Mouse (Mus musculus): ENCODE measurements around the gene Zfp422.
"Not testable (repeated sequence)": the region's sequence is repeated elsewhere in the genome, so short reads cannot be mapped to it uniquely, and the experiment has no call there.

The Zfp422 gene

DNA sequence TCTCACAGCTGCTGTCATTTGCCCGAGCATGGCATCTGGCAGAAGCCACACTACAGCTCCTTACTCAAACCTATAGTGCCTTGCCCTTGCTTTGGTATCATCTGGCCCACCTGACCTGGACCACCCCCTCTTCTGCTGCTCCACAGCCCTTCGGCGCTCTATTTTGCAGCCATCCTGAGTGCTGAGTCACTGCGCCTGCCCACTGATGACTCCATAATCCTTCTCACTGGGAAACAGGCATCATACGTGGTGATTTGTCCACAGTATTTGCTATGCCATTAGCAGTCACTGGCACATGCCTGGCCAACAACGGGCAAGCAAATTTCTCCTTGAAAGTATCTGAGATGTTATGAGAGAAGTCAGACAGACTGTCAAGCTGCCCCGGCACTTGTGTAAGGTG is 21.0 kb upstream of the Zfp422 start:
- DNase-seq (ENCODE audit: low read depth, low spot score) = no peak

DNA sequence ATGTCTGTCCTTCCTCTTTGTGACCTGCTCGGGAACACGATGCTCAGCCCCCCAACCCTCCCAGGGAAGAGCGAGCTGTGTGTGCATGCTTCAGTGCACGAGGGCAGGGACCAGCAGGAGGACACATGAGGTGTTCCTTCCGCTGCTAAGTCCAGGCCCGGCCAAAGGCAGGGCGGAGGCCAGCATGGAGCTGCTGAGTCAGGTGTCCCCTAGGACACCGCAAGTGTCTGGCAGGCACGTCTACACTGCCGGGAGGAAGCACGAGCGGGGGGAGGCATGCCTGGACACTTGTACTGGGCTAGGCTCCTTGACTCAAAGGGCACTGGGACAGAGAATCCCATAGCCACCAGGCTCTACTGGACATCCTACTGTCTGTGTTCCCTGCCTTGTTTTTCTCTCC is 19.0 kb upstream of the Zfp422 start:
- DNase-seq (ENCODE audit: low read depth, low spot score) = no peak

DNA sequence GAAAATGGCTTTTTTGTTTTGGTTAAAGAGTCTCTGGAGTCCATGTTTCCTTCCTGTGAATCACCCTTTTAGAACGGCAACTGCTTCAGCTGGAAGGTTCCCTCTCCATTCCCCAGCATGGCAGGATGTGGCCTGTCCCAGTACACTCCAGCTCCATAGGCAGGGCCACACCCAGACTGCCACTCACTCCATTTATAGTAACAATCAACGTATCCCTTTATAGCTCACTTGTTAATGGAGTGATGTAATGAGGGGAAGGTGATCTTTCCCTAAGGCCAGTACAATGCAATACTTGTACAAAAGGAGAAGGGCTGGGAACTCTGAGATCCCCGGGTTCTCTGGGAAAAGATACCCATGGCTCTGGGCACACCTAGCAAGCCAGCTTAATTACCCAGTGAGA is 15.5 kb upstream of the Zfp422 start:
- DNase-seq (ENCODE audit: low read depth, low spot score) = no peak

DNA sequence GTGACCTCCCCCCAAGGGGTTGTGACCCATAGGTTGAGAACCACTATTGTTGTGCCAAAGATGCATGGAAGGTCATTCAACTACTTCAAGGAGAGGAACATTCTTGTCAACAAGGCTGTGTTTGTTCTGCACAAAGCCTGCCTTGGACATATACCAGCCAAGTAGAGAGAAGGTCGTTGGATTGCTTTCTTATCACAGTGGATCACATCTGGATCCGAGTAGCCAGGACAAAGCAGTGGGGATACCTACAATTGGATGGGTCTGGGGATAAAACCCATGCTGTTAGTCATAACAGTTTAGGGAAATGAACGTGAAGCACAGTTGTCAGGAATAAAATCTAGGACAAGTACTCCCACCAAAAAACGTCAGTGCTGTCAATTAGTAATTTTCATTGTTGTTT is 15.1 kb upstream of the Zfp422 start:
- no peak for DNase-seq (ENCODE audit: low read depth, low spot score)

DNA sequence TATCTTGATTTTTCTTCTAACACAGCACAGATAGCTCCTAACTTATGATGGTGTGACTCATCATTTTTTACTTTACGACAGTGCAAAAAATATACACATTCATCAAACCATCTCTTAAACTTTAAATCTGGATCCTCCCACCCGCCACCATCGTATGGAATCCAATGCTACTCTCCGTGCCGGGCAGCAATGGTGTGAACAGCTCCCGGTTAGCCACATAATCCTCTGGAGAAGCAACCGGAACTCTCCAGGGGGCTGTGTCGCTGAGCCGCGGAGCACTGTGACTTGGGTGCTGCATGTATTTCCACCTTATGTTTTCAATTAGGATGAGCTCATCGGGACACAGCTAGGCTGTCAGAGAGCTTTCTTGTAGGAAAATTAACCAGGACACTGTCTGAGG is 14.1 kb upstream of the Zfp422 start:
- DNase-seq (ENCODE audit: low read depth, low spot score) = no peak

DNA sequence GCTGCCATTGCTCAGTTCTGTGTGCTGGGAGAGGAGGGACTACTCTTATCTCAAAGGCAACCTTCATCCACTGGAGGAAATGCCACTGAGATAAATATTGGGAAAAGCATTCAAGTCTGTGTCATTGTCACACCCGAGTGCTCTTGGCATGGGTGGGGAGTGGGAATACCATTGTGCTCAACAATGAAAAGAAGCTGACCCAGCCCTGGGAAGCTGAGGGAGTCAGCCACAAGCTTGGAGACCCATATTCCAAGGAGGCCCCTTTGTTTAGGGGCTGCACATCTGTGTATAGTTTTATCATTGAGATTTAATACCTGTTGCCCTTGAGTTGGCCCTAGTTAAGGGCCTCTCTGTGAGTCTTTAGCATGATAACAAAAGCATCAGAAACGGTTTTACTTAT is 10.9 kb upstream of the Zfp422 start:
- no peak for DNase-seq (ENCODE audit: low read depth, low spot score)

DNA sequence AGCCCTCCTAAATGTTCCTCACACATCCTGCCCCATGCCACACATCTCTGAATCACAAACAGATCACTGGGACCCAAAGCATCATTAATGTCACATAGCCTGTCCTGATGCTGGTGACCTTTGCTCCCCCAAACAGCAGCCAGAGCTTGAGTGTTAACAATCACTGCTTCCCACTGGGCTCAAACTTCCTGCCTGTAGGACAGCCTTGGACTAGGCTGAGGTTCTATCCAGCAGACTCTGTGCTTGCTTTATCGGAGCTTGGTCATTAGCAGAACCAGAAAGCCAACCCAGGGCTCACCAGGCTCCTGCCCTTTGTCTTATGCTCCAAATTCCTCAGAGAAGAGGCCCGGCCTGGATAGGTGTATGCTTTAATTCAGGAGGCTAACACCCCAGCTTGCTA is 10.1 kb upstream of the Zfp422 start:
- no peak for DNase-seq (ENCODE audit: low read depth, low spot score)

DNA sequence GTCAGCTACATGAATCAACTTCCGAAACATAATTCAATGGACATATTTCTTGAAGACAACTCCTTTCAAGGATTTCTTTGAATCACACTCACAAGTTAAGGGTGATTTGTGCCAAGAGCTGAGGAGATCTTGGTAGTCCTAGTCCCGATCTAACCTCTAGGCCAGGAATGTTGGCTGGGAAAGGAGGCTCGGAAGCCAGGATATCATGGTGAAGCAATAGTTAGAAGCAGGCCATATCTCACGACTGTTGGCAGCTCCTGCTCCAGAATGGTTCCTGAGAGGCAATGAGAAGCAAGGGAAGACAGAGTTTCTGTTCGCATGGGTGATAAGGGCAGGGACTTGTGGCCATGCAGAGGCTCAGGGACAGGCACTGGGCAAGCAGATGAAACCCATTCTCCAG is 8.7 kb upstream of the Zfp422 start:
- DNase-seq (ENCODE audit: low read depth, low spot score) = no peak

DNA sequence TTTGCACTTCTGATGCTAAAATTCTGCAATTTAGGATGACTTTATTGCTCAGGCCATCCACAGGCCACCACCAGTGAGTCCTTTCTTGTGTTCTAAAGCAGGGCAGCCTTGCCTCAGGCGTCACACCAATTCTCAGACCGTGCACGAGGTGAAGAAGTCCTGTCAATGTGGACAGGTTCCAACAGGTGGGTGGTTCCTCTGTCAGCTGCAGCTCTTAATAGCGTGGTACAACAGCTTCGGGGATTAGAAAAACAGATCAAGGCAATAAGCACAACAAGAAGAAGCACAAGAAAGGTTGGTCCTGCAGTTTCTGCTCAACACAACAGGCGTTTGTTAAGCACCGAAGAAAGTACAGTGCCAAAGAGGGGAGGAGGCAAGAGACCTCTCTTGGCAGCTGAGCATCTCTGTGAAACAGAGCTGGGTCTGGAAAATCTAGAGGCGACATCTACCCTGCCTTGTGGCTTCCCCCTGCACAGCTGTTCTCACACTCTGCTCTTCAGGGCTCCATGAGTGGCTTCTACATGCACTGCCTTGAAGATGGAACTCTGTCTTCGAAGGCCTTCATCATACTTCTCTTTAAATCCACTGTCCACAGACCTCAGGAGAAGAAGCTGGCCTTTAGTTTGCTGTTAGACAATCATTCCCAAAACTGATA is 7.9 kb upstream of the Zfp422 start:
- DNase-seq (ENCODE audit: low read depth, low spot score) = no peak

DNA sequence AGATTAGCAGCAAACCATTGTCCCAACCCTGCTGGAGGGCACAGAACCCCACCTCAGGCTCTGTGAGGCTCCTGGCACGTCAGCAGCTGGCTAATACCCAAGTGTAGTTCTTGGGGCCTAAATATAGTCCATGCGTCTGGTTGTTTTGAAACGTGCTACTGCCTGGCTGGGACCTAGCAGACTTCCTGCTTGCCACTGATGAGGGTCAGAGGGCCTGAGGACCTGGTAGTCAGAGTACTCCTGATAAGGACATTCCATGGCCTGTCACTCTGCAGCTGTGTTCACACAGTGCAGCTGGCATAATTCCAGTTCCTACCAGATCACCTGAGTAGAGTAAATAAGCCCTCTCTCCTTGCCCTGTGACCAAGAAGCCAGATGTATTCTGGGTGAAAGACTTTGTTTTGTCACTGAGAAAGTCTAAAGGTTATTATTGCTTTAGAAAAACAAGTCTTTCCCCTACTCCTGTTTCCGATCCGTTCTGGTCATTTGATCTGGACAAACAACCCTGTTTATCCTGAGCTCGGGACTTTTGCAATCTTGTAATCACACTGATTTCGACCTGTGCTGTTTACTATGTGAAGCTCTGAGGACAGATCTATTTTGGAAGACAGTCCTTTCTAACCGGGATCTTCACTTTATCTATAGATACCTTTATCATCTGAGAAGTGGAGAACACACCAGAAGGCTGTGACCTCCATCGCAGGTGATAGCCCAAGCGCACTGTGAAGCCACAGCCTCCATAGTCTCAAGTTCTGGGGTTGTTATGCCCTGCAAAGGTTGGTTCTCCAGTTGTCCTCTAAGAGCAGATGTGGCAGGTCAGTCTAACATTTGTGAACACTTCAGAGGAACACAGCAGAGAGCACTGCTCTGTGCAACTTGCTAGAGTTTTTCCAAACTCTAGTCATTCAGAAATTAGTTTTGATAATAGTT is 6.7 kb upstream of the Zfp422 start:
- DNase-seq (ENCODE audit: low read depth, low spot score) = no peak

DNA sequence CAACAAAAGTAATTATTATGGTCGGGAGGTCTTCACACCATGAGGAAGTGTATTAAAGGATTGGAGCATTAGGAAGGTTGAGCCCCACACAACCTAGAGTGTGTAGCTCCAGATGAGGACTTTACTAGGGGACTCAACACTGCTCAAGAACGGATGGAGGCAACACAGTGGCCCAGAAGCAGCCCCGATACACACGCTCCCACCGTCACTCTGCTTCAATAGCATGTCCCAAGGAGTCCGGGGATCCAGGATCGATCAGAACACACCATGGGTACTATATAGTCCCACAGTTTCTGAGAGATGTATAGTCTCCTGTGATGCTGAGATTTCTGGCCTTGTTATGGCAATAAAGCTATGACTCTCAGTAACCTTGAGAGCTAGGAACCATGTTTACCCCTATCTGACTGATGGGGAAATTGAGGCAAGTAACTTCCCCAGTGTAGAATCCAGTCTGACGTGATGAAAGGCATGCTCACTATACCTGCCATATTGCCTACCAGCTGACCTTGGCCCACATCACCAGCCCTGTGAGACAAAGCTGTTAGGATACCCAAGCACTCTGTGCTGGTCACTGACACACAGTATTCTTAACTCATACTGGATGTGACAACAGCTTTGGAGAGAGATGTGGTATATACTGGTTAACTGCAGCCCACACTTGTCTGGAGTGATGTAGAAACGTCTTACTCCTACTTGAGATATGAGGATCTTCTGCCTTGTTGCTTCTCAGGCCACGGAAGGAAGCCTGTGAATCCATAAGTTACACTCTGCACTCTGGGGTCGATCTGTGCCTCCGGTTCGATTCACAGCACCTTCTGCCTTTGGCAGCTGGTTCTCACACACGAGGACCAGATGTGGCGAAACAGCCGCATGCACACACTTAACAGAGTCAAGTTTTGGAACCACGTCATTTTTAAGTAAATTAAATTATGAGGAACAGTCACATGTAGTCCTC is 5.2 kb upstream of the Zfp422 start:
- DNase-seq (ENCODE audit: low read depth, low spot score) = no peak

DNA sequence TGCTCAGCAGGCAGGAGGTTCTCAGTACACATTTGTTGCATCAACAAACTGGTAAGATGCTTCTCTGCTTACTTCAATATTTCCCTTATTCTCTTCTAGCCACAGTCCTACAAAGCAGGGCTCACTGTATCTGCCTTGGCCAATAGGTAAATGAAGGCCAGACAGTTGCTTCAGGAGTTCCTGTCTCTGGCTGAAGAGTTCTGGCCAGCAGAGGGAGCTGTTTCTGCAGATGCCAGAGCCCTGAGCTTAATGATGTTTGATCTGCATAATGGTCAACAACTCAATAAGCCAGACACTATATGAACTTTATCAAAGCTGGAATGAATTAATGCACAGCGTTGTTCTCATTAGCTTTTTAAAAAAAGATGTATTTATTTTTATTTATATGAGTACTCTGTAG is 3.3 kb upstream of the Zfp422 start:
- DNase-seq (ENCODE audit: low read depth, low spot score) = peak; percentile 31

DNA sequence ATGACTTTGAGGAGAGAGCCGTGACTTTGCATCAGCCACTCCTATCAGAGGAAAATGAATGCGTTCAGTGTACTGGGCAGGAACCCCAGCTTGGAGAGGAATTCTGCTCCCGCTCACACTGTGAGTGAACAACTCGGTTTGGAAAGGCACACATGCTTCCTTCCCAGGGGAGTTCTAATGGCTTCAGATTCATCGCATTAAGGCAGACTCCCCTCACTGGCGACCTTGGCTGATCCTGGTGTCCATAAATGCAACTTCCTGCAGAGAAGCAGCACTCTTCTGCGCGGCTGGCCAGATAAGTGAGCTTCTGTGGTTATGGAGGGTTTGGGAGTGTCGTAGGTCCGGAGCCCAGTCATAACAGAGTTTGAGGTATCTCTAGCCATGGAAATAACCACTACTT is 967 bp upstream of the Zfp422 start:
- no peak for DNase-seq (ENCODE audit: low read depth, low spot score)

DNA sequence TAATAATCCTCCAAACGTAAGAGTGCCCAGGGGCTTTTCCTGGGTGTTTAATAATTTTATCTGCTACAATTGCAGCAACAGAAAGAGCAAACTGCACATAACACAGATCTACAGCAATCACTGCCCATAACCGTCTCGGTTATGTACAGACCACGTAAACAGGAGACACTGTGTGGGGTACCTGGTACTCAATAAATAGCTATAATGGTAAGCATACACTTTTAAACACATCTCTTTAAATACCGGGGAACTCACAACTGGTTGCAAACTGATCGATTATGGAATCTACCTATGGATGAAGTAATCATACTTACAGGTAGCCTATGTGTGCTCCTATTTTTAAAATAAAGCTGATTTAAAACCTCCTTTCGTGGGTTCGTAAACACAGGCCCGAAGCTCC is 704 bp downstream of the Zfp422 start:
- no peak for DNase-seq (ENCODE audit: low read depth, low spot score)

DNA sequence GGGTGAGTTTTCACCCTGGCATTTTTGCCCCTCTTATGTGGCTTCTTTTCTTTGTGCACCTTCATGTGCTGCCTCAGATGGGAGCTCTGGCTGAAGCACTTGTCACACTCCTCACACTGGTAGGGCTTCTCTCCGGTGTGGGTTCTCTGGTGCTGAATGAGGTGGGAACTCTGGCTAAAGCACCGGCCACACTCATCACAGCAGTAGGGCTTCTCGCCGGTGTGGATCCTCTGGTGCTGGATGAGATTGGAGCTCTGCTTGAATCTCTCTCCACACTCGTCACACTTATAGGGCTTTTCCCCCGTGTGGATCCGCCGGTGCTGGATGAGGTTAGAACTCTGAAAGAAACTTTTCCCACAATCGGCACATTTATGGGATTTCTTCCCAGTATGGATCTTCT is 2.4 kb downstream of the Zfp422 start:
- DNase-seq (ENCODE audit: low read depth, low spot score) = not testable (repeated sequence)

DNA sequence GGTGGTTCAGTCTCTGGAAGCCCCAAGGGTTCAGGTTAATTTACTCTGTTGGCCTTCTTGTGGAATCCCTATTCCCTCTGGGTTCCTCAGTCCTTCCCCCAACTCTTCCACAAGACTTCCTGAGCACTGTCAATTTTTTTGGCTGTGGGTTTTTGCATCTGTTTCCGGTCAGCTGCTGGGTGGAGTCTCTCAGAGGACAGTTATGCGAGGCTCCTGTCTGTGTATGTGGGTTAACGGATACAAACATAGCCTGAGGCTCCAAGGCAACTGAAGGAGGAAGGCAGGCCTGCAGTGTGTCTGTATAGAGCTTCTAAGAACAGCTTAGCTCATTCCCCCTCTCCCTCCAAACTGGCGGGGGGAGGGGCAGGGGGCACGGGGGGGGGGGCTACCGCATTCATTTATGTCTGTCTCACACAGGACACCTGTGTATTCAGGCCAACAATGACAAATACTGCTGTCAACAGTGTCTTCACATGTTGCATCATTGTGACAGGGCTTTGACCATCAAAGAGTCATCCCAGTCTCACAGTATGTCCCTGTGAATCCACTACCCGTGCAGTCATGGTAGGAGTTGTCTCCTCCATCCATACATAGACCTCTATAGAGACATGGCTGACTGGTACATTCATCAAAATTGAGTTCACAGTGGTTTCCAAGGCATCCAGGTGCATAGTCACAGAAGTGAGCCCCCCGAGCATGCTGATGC is 7.3 kb downstream of the Zfp422 start:
- no peak for DNase-seq (ENCODE audit: low read depth, low spot score)

DNA sequence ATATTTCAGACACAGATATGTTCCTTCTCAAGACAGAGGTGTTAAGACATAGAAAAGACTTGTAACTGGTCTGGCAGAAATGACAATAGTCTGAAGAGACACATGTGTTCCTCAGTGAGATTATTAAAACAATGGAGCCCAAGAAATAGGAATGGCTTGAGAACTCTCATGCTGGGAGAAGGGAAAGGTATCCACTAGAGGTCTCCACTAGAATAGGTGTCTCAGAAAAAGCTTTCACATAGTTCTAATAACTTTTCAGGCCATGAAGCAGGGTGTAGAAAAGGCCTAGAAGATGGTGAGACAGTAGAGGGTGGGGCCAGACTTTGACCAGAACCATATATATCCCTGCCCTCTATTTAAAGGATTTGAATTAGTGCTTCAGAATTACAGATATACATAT is 10.7 kb downstream of the Zfp422 start:
- DNase-seq (ENCODE audit: low read depth, low spot score) = no peak

DNA sequence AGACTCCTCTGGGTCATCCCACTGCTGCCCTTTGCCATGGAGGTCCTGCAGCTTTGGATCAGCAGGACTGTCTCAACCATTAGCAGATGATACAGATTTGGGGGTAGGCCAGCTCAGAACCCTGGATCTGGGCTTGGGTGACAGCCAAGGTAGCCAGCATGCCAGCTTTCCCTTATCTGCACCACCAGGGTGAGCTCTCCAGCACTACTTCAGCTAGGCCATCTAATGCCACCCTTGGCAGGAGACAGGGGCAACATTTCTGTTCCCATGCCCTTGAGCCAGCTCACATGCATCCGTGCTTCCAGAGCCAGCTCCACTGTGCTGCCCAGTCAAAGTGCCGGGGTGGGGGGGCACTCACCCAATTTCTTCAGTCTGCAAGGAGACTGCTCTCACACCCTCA is 13.1 kb downstream of the Zfp422 start:
- no peak for DNase-seq (ENCODE audit: low read depth, low spot score)

DNA sequence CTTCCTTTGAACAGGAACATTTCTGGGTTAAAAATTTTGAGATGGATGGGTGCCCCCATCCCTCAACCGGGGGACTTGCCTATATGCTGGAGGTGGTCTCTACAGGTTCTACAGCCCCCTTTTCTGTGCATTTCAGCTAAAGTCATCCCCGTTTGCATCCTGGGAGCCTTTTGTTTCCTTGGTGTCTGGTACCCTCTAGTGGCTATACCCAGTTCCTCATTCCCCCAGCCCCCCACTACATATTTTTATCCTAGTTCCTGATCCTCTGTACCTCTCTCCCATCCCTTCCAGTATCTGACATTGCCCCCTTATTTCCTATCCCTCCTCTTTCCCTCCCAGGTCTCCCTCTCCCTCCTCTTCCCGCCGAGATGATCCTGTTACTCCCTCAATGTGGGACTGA is 21.6 kb downstream of the Zfp422 start:
- DNase-seq (ENCODE audit: low read depth, low spot score) = no peak

DNA sequence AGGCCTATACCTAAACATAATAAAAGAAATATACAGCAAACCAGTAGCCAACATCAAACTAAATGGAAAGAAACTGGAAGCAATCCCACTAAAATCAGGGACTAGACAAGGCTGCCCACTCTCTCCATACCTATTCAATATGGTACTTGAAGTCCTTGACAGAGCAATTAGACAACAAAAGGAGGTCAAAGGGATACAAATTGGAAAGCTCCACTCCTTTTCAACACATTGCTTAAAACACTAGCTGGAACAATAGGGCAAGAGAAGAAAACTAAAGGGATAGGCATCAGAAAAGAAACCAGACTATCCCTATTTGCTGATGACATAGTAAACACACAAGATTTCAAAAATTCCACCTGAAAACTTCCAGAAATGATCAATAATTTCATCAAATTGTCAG is 27.8 kb downstream of the Zfp422 start:
- not testable (repeated sequence) for DNase-seq (ENCODE audit: low read depth, low spot score)

DNA sequence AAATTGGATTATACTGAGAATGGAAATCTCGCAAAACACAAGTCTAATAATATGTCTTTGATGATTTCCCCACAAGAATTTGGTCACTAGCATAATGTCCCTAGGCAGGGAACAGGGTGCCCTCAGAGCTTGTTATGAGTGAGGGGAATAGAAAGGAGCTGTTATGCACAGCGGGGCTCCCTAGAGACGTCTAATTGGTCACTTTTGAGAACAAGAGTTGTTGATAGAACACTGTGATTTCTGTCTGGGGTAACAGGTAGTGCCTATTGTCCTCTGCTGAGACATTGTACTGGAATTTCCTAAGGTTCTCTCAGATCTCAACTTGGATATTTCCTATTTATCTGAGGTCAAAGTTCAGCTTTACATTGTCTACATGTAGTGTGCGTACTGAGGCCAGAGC is 44.7 kb downstream of the Zfp422 start, which contains the start of gene Olfr215:
Gene Olfr215, minus strand, starts transcription at position 101 of the 400 bp plus-strand sequence.
- no peak for DNase-seq (ENCODE audit: low read depth, low spot score)

Measured in retina, postnatal 7 days (tissue).